Mouse (Mus musculus): ENCODE results near the gene Il18bp.

The Il18bp gene

GRCm38 (mm10) chr7:102006520-102006919 is 12.0 kb downstream of the Il18bp start:
- no peak for DNase-seq (ENCODE audit: low spot score in 2 of 2)

- no peak for DNase-seq (ENCODE audit: low spot score in 2 of 2)
Observed at GRCm38 (mm10) chr7:102000921-102001630, 17.4 kb downstream of the Il18bp start.

- DNase-seq (ENCODE audit: low spot score in 2 of 2) = no peak
Observed at GRCm38 (mm10) chr7:102000296-102000695, 18.2 kb downstream of the Il18bp start.

GRCm38 (mm10) chr7:101999461-102000151 is 18.9 kb downstream of the Il18bp start:
- DNase-seq (ENCODE audit: low spot score in 2 of 2) = no peak

- peak; percentile 74 to 87 for DNase-seq (ENCODE audit: low spot score in 2 of 2)
Observed at GRCm38 (mm10) chr7:101998194-101998927, 20.1 kb downstream of the Il18bp start.

GRCm38 (mm10) chr7:101994241-101994640 is 24.2 kb downstream of the Il18bp start:
- no peak for DNase-seq (ENCODE audit: low spot score in 2 of 2)

GRCm38 (mm10) chr7:101985081-101985480 is 33.4 kb downstream of the Il18bp start:
- no peak for DNase-seq (ENCODE audit: low spot score in 2 of 2)

GRCm38 (mm10) chr7:101982735-101983134 is 35.8 kb downstream of the Il18bp start:
- DNase-seq (ENCODE audit: low spot score in 2 of 2) = no peak

- no peak for DNase-seq (ENCODE audit: low spot score in 2 of 2)
Observed at GRCm38 (mm10) chr7:101974505-101974904, 44.0 kb downstream of the Il18bp start.

GRCm38 (mm10) chr7:101973730-101974129 is 44.8 kb downstream of the Il18bp start:
- no peak for DNase-seq (ENCODE audit: low spot score in 2 of 2)

- DNase-seq (ENCODE audit: low spot score in 2 of 2) = no peak
Observed at GRCm38 (mm10) chr7:101971721-101972120, 46.8 kb downstream of the Il18bp start.

- DNase-seq (ENCODE audit: low spot score in 2 of 2) = peak; percentile 53 to 63
Observed at GRCm38 (mm10) chr7:101970821-101971461, 47.5 kb downstream of the Il18bp start.

- peak; percentile 64 to 90 for DNase-seq (ENCODE audit: low spot score in 2 of 2)
Observed at GRCm38 (mm10) chr7:101970429-101970775, 48.1 kb downstream of the Il18bp start.

- peak; percentile 75 to 85 for DNase-seq (ENCODE audit: low spot score in 2 of 2)
Observed at GRCm38 (mm10) chr7:101969694-101970428, 48.6 kb downstream of the Il18bp start.

GRCm38 (mm10) chr7:101968751-101969150 is 49.7 kb downstream of the Il18bp start:
- no peak for DNase-seq (ENCODE audit: low spot score in 2 of 2)

GRCm38 (mm10) chr7:101967256-101967655 is 51.2 kb downstream of the Il18bp start:
- DNase-seq (ENCODE audit: low spot score in 2 of 2) = no peak

- peak in 1 of 2 experiments; percentile 25 for DNase-seq (ENCODE audit: low spot score in 2 of 2)
Observed at GRCm38 (mm10) chr7:101965606-101966005, 52.9 kb downstream of the Il18bp start.
